Mouse (Mus musculus) activated CD4-positive, CD25-positive, alpha-beta regulatory T cell, adult 9 weeks (primary cell): Measurements from ENCODE around the gene Ccdc80. TPM values are rescaled to one million over a fixed set of nuclear protein-coding genes. Genes with fewer than 3 reads are reported as not detected.

Source experiments
- polyA plus RNA-seq: library from polyadenylated mRNA; unstranded; fragments of 100-300 nt; shearing (Covaris generic); gene quantifications from one replicate; pipeline ENCODE4 v1.2.1, GENCODE M21; 2017

Gene Ccdc80
- polyA plus RNA-seq: 1.2 TPM

GRCm38 (mm10) chr16:45093137-45093731, at the start of gene Ccdc80:
Gene Ccdc80 (plus strand): TSS chr16:45093402.

GRCm38 (mm10) chr16:45158522-45159388, 65.6 kb downstream of the Ccdc80 start, which contains the start of the genes Slc35a5 and Atg3:
Gene Slc35a5 (minus strand): TSS chr16:45158706.
Gene Atg3 (plus strand): TSS chr16:45158785.

Other genes with a start within 250 kb of the Ccdc80 start
- not detected for gene Cd200r2, start 226.3 kb upstream of the Ccdc80 start, polyA plus RNA-seq
- 1.1 TPM for gene Cd200r3, start 149.7 kb upstream of the Ccdc80 start, polyA plus RNA-seq
- 52.9 TPM for gene Slc35a5, start 65.3 kb downstream of the Ccdc80 start, polyA plus RNA-seq
- gene Atg3, start 65.4 kb downstream of the Ccdc80 start, polyA plus RNA-seq: 25.6 TPM
- gene Btla, start 130.9 kb downstream of the Ccdc80 start, polyA plus RNA-seq: 87.1 TPM